12 mouse cellular contexts compared by ENCODE assay signal in genomic region chr6:119490549-119490948, GRCm38 (mm10). TPM values are rescaled to one million over a fixed set of nuclear protein-coding genes. Genes with fewer than 3 reads are reported as not detected.
A peak's percentile ranks its signal among the peaks of the same experiment; 100 is the strongest.
DNase-seq lines count a peak whose midpoint lies in the region; ATAC-seq and TF ChIP-seq lines count a peak whose summit lies in the region.
"Had no signal": no experiment of that assay in that cellular context is flagged by ENCODE, and none has a peak within 500 bp of the region (broad histone marks: within the 10 kb centered on the region; RNA-seq: fewer than 3 reads in every experiment).

No protein-coding gene starts in this region.

- H3K27me3 ChIP-seq in heart, postnatal 0 days (ENCODE audit: control insufficient read depth, insufficient read depth, low read length): no peaks in the 10 kb centered on the region
- H3K27me3 ChIP-seq in embryonic facial prominence, embryonic 11.5 days (ENCODE audit: control insufficient read depth, insufficient read depth, low read length): no peaks in the 10 kb centered on the region
- H3K27me3 ChIP-seq in hindbrain, embryonic 13.5 days: no peaks in the 10 kb centered on the region
- no peaks in the 10 kb centered on the region for H3K27me3 ChIP-seq in midbrain, postnatal 0 days (ENCODE audit: insufficient read depth, low read length)
- H3K27me3 ChIP-seq: CH12.LX; stomach, embryonic 15.5 days had no signal

- no peak for ATAC-seq in heart, postnatal 0 days (ENCODE audit: insufficient read depth, low read depth)
- ATAC-seq in embryonic facial prominence, embryonic 11.5 days (replicated peaks; ENCODE audit: insufficient number of reproducible peaks, low FRiP score, low TSS enrichment, low read depth): peak; percentile 32; the same call in 1 of the 2 replicates
- no peak for ATAC-seq in hindbrain, embryonic 13.5 days (ENCODE audit: low FRiP score)
- ATAC-seq in midbrain, postnatal 0 days (ENCODE audit: low FRiP score): no peak
- no peak for ATAC-seq in granulocyte monocyte progenitor cell, adult 5-6 weeks (replicated peaks; ENCODE audit: poor library complexity, severe bottlenecking)

- H3K4me1 ChIP-seq in heart, postnatal 0 days (ENCODE audit: control insufficient read depth, insufficient read depth): peaks cover 9% of the 10 kb centered on the region; the same call in 1 of the 2 replicates
- peaks cover 9% of the 10 kb centered on the region for H3K4me1 ChIP-seq in embryonic facial prominence, embryonic 11.5 days (ENCODE audit: control insufficient read depth, insufficient read depth, low read length)
- H3K4me1 ChIP-seq in hindbrain, embryonic 13.5 days (replicated peaks): peaks cover 41% of the 10 kb centered on the region
- H3K4me1 ChIP-seq in midbrain, postnatal 0 days (ENCODE audit: insufficient read depth, low read length): 0 out of 2 replicates have a peak, but pooled peaks cover 6% of the 10 kb centered on the region

- no peak for TF ChIP-seq EP300 in heart, postnatal 0 days (IDR thresholded peaks at IDR 0.05; ENCODE audit: low read depth)

- H3K4me2 ChIP-seq in heart, postnatal 0 days (ENCODE audit: low read depth, low read length): peak overlapping the region; percentile 52
- H3K4me2 ChIP-seq in embryonic facial prominence, embryonic 11.5 days (ENCODE audit: low read depth, low read length): peak overlapping the region; percentile 19
- peak overlapping the region; percentile 47 for H3K4me2 ChIP-seq in hindbrain, embryonic 13.5 days
- peak overlapping the region; percentile 41 for H3K4me2 ChIP-seq in midbrain, postnatal 0 days (ENCODE audit: low read depth, low read length, poor library complexity, severe bottlenecking)

- H3K27ac ChIP-seq in heart, postnatal 0 days (ENCODE audit: low read depth): no peak overlapping the region
- no peak overlapping the region for H3K27ac ChIP-seq in embryonic facial prominence, embryonic 11.5 days (replicated peaks; ENCODE audit: low read depth, low read length)
- H3K27ac ChIP-seq in hindbrain, embryonic 13.5 days: no peak overlapping the region
- H3K27ac ChIP-seq in midbrain, postnatal 0 days (ENCODE audit: low read depth, low read length): no peak overlapping the region
- H3K27ac ChIP-seq: stomach, embryonic 15.5 days had no signal

- TF ChIP-seq CTCF in heart, postnatal 0 days (IDR thresholded peaks at IDR 0.05; ENCODE audit: low read depth): no peak
- no peak for TF ChIP-seq CTCF in midbrain, postnatal 0 days (IDR thresholded peaks at IDR 0.05)

- no peaks in the 10 kb centered on the region for H3K36me3 ChIP-seq in heart, postnatal 0 days (replicated peaks; ENCODE audit: control insufficient read depth, insufficient read depth, low read length)
- H3K36me3 ChIP-seq in embryonic facial prominence, embryonic 11.5 days (replicated peaks; ENCODE audit: control insufficient read depth, insufficient read depth, low read depth, low read length): no peaks in the 10 kb centered on the region
- H3K36me3 ChIP-seq in hindbrain, embryonic 13.5 days: no peaks in the 10 kb centered on the region
- no peaks in the 10 kb centered on the region for H3K36me3 ChIP-seq in midbrain, postnatal 0 days (ENCODE audit: insufficient read depth, low read length)
- H3K36me3 ChIP-seq: stomach, embryonic 15.5 days had no signal

- no peak for DNase-seq in heart, postnatal 0 days (ENCODE audit: low spot score)
- DNase-seq in heart, postnatal 4 days: no peak
- DNase-seq in embryonic facial prominence, embryonic 11.5 days (ENCODE audit: low spot score): no peak
- DNase-seq in midbrain, postnatal 0 days (ENCODE audit: low spot score): no peak
- DNase-seq in thymus, adult 18-20 months: no peak
- DNase-seq in urinary bladder, postnatal 4 days (ENCODE audit: low spot score in 2 of 2): no peak
- DNase-seq: cerebellum, adult 11 months; kidney, postnatal 10 days had no signal

- H3K4me3 ChIP-seq in heart, postnatal 0 days (ENCODE audit: low read depth, low read length): peak overlapping the region; percentile 16; the same call in 1 of the 2 replicates
- H3K4me3 ChIP-seq in embryonic facial prominence, embryonic 11.5 days (ENCODE audit: low read depth, low read length): no peak overlapping the region
- H3K4me3 ChIP-seq in hindbrain, embryonic 13.5 days: peak overlapping the region; percentile 22; the same call in 1 of the 2 replicates
- peak overlapping the region; percentile 8; the same call in 1 of the 2 replicates for H3K4me3 ChIP-seq in midbrain, postnatal 0 days (ENCODE audit: low read depth, low read length)
- H3K4me3 ChIP-seq: stomach, embryonic 15.5 days had no signal

- no peak overlapping the region for H3K9ac ChIP-seq in heart, postnatal 0 days (replicated peaks; ENCODE audit: low read depth, low read length)
- no peak overlapping the region for H3K9ac ChIP-seq in embryonic facial prominence, embryonic 11.5 days (replicated peaks; ENCODE audit: low read length)
- H3K9ac ChIP-seq in hindbrain, embryonic 13.5 days: peak overlapping the region; percentile 63; the same call in 1 of the 2 replicates
- 0 out of 2 replicates have a peak overlapping the region, but pooled peaks have one; percentile 13 for H3K9ac ChIP-seq in midbrain, postnatal 0 days (replicated peaks; ENCODE audit: low read length, poor library complexity, severe bottlenecking)
- H3K9ac ChIP-seq: stomach, embryonic 15.5 days had no signal

- no peaks in the 10 kb centered on the region for H3K9me3 ChIP-seq in heart, postnatal 0 days (replicated peaks; ENCODE audit: control insufficient read depth, low read length)
- H3K9me3 ChIP-seq in embryonic facial prominence, embryonic 11.5 days (replicated peaks; ENCODE audit: control insufficient read depth, low read length): no peaks in the 10 kb centered on the region
- no peaks in the 10 kb centered on the region for H3K9me3 ChIP-seq in hindbrain, embryonic 13.5 days
- no peaks in the 10 kb centered on the region for H3K9me3 ChIP-seq in midbrain, postnatal 0 days (ENCODE audit: low read length)
- H3K9me3 ChIP-seq: stomach, embryonic 15.5 days had no signal

- 30% methylated on average over 11 of the region's 11 CpGs for WGBS in heart, postnatal 0 days
- 17% methylated on average over 11 of the region's 11 CpGs for WGBS in embryonic facial prominence, embryonic 11.5 days
- WGBS in hindbrain, embryonic 13.5 days: 8% methylated on average over 11 of the region's 11 CpGs
- 4% methylated on average over 11 of the region's 11 CpGs for WGBS in midbrain, postnatal 0 days

RNA-seq across cellular contexts. Expression of gene Fbxl14, which starts 11.1 kb away (rescaled TPM):
- total RNA-seq in heart, postnatal 0 days (2014; rRNA removed; ENCODE audit: low replicate concordance): 40.1 and 43.3 TPM in 2 replicates
- polyA plus RNA-seq in heart, postnatal 0 days (2015; fragmentation: Nextera tagmentation; extraction: Ambion mirVana): 2.2 TPM in 2 replicates
- total RNA-seq in heart, postnatal 4 days (2021): 10 to 100 TPM; 22.6 to 23.1 TPM
- 6.0 and 7.0 TPM in 2 replicates for polyA plus RNA-seq in embryonic facial prominence, embryonic 11.5 days (2014; fragmentation: Nextera tagmentation; extraction: Ambion mirVana)
- 3.2 and 3.3 TPM in 2 replicates for polyA plus RNA-seq in hindbrain, embryonic 13.5 days (2015; fragmentation: Nextera tagmentation; extraction: Ambion mirVana)
- total RNA-seq in midbrain, postnatal 0 days (2014; rRNA removed): 45.9 and 48.2 TPM in 2 replicates
- 1.7 TPM in 2 replicates for polyA plus RNA-seq in midbrain, postnatal 0 days (2015; fragmentation: Nextera tagmentation; extraction: Ambion mirVana)
- 29.0 and 34.6 TPM in 2 replicates for total RNA-seq in granulocyte monocyte progenitor cell, adult 5-6 weeks (2014; fragmentation: Nextera tagmentation)
- total RNA-seq in granulocyte monocyte progenitor cell, adult 5-6 weeks (2017): 43.6 and 43.7 TPM in 2 replicates

RNA-seq across cellular contexts. Expression of gene Wnt5b, which starts 53.6 kb away (rescaled TPM):
- 5.3 and 5.5 TPM in 2 replicates for total RNA-seq in heart, postnatal 0 days (2014; rRNA removed; ENCODE audit: low replicate concordance)
- polyA plus RNA-seq in heart, postnatal 0 days (2015; fragmentation: Nextera tagmentation; extraction: Ambion mirVana): 4.2 and 4.3 TPM in 2 replicates
- 1 to 10 TPM; 6.3 to 6.8 TPM for total RNA-seq in heart, postnatal 4 days (2021)
- 12.9 and 13.8 TPM in 2 replicates for polyA plus RNA-seq in embryonic facial prominence, embryonic 11.5 days (2014; fragmentation: Nextera tagmentation; extraction: Ambion mirVana)
- 4.1 and 5.0 TPM in 2 replicates for polyA plus RNA-seq in hindbrain, embryonic 13.5 days (2015; fragmentation: Nextera tagmentation; extraction: Ambion mirVana)
- 2.1 and 4.4 TPM in 2 replicates for total RNA-seq in midbrain, postnatal 0 days (2014; rRNA removed)
- 0.99 and 1.6 TPM in 2 replicates for polyA plus RNA-seq in midbrain, postnatal 0 days (2015; fragmentation: Nextera tagmentation; extraction: Ambion mirVana)
- total RNA-seq in granulocyte monocyte progenitor cell, adult 5-6 weeks (2014; fragmentation: Nextera tagmentation): not detected in 2 replicates
- total RNA-seq in granulocyte monocyte progenitor cell, adult 5-6 weeks (2017): 0.93 TPM in 1 of 2 replicates, not detected in the other

Comparison
In these comparisons a context has a peak if more than half of its experiments do, and no peak if none do; other contexts are left out.
1. H3K9ac ChIP-seq: peak in hindbrain, embryonic 13.5 days (single experiment) and midbrain, postnatal 0 days (single experiment); none in heart, postnatal 0 days (single experiment) and embryonic facial prominence, embryonic 11.5 days (single experiment).
2. Peak in every context shown above with its lines, with median percentiles within 50 percentile points of each other: H3K4me2 ChIP-seq.